Mouse (Mus musculus): ENCODE measurements around the gene A4gnt. TPM values are rescaled to one million over a fixed set of nuclear protein-coding genes. Genes with fewer than 3 reads are reported as not detected.

Gene A4gnt
- total and polyA plus RNA-seq, 3 experiments, result 0.16 TPM; not detected in 2

DNA sequence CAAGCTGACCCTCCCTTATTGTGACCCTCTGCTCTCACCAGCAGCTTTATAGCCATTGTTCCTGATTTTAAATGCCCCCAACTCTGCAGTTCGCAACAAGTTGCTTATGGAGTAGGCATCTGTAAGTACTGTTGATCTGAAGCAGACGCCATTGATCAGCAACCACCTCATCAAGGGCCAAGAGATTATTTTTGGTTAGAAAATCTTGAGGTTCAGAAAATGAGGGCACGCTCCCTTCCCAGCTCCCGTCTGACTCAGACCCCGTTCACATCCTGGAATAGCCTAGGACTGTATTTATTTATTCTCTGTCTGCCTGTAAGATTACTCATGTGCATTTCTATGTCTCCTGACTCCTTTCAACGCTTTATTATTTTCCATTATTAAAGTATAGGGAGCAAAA, 33.1 kb downstream of the A4gnt start:
- Histone ChIP-seq H3K27me3 (ENCODE audit: insufficient read depth, low read length) (0 out of 2 replicates have a peak, but pooled peaks cover 3% of the 10 kb centered on the region), H3K4me1 (ENCODE audit: insufficient read depth, low read depth, low read length) (no peaks in the 10 kb centered on the region), H3K36me3 (replicated peaks) (no peaks in the 10 kb centered on the region), H3K9me3 (replicated peaks) (no peaks in the 10 kb centered on the region), H3K4me3 (ENCODE audit: low read depth, low read length) (no peak overlapping the region)
- no peak for ATAC-seq (ENCODE audit: extremely low read depth, insufficient number of reproducible peaks, low FRiP score, poor library complexity, severe bottlenecking)
- TF ChIP-seq GATA2 (IDR thresholded peaks at IDR 0.05; ENCODE audit: borderline replicate concordance, low read depth, low read length) (no peak), TAL1 (conservative IDR thresholded peaks at IDR 0.05; ENCODE audit: low read depth, low read length) (no peak), POLR2AphosphoS5 (IDR thresholded peaks at IDR 0.05; ENCODE audit: insufficient replicate concordance, low read depth, low read length) (no peak), GATA1 (IDR thresholded peaks at IDR 0.05; ENCODE audit: borderline replicate concordance, low read length) (no peak), CTCF (IDR thresholded peaks at IDR 0.05; ENCODE audit: low read depth, low read length) (no peak)
- no peak for DNase-seq (ENCODE audit: low spot score)

DNA sequence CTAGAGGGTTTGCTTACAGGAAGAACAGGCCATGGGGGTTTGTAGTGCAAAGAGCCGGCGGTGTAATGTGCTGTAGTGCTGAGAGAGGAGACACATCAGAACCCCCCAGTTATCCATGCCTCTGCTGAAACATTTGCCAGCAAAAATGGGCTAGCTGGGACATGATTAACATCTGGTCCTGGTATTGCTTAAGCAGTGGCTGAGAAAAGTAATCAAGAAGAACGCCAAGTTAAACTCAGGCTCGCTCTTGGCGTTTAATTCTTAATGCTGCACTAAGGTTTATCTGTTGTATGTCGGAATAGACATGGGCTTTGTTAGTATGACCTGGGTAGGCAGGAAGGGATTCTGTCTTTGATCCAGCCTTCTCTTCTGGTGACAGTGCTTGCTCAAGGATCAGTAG, 33.8 kb downstream of the A4gnt start:
- H3K9me3 ChIP-seq (replicated peaks), result no peaks in the 10 kb centered on the region
- DNase-seq (ENCODE audit: low spot score) (no peak), ATAC-seq (ENCODE audit: extremely low read depth, insufficient number of reproducible peaks, low FRiP score, poor library complexity, severe bottlenecking) (no peak)
- H3K4me3 ChIP-seq (ENCODE audit: low read depth, low read length), result no peak overlapping the region
- H3K27me3 ChIP-seq (ENCODE audit: insufficient read depth, low read length), result 0 out of 2 replicates have a peak, but pooled peaks cover 3% of the 10 kb centered on the region
- TF ChIP-seq GATA2 (IDR thresholded peaks at IDR 0.05; ENCODE audit: borderline replicate concordance, low read depth, low read length), result no peak
- no peak for TF ChIP-seq GATA1 (IDR thresholded peaks at IDR 0.05; ENCODE audit: borderline replicate concordance, low read length)
- no peak for TF ChIP-seq POLR2AphosphoS5 (IDR thresholded peaks at IDR 0.05; ENCODE audit: insufficient replicate concordance, low read depth, low read length)
- TF ChIP-seq CTCF (IDR thresholded peaks at IDR 0.05; ENCODE audit: low read depth, low read length), result no peak
- no peak for TF ChIP-seq TAL1 (conservative IDR thresholded peaks at IDR 0.05; ENCODE audit: low read depth, low read length)
- no peaks in the 10 kb centered on the region for H3K4me1 ChIP-seq (ENCODE audit: insufficient read depth, low read depth, low read length)
- H3K36me3 ChIP-seq (replicated peaks), result no peaks in the 10 kb centered on the region

DNA sequence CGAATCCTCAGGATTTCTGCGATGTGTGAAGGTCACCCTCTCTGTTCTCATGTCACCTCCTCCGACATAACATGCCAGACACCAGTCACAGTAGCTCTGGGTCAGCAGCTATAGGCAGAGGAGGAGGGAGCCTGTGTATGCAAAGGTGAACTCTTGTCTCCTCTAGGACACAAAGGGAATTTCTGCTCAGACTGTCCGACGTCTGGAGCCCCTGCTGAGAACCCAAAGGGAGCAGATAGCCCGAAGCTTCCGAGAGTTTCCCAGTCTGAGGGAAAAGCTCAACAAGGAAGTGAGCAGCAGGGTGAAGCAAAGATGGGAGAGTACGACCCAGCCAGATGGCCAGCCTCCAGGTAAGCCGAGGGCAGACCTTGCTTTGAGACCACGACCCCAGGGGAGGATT, 48.5 kb downstream of the A4gnt start:
- TF ChIP-seq GATA1 (IDR thresholded peaks at IDR 0.05; ENCODE audit: borderline replicate concordance, low read length) (no peak), GATA2 (IDR thresholded peaks at IDR 0.05; ENCODE audit: borderline replicate concordance, low read depth, low read length) (no peak), CTCF (IDR thresholded peaks at IDR 0.05; ENCODE audit: low read depth, low read length) (no peak), TAL1 (conservative IDR thresholded peaks at IDR 0.05; ENCODE audit: low read depth, low read length) (no peak), POLR2AphosphoS5 (IDR thresholded peaks at IDR 0.05; ENCODE audit: insufficient replicate concordance, low read depth, low read length) (no peak)
- no peaks in the 10 kb centered on the region for H3K9me3 ChIP-seq (replicated peaks)
- no peak for DNase-seq (ENCODE audit: low spot score)
- no peaks in the 10 kb centered on the region for H3K4me1 ChIP-seq (ENCODE audit: insufficient read depth, low read depth, low read length)
- H3K36me3 ChIP-seq (replicated peaks), result no peaks in the 10 kb centered on the region
- H3K4me3 ChIP-seq (ENCODE audit: low read depth, low read length), result no peak overlapping the region
- peaks cover 2% of the 10 kb centered on the region; the same call in 1 of the 2 replicates for H3K27me3 ChIP-seq (ENCODE audit: insufficient read depth, low read length)
- no peak for ATAC-seq (ENCODE audit: extremely low read depth, insufficient number of reproducible peaks, low FRiP score, poor library complexity, severe bottlenecking)

DNA sequence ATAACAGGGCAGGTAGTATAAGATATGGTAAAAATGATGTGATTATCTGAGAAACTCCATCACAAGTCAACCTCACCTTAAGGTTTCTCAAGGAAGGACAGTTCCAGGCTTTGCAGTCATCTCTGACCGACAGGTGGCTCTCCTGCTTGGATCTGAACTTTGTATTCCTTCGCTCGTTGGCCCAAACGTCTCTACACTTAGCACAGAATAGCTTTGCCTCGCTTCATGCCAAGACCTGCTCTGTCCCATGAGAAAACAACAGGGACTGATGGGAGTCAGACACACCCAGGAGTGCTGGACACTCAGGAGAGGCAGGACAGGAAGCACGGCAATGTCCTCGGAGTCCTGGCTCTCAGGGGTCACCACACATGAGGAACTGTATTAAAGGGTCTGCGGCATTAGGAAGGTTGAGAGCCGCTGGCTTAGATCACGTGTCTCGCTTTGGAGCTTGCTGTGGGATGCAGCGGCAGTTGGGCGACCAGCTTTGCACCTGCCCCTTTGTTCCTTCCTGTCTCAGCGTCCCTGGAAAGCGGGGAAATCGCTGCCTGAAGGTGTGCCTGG, 49.4 kb downstream of the A4gnt start:
- ATAC-seq (ENCODE audit: extremely low read depth, insufficient number of reproducible peaks, low FRiP score, poor library complexity, severe bottlenecking) (no peak), DNase-seq (ENCODE audit: low spot score) (no peak)
- Histone ChIP-seq H3K4me1 (ENCODE audit: insufficient read depth, low read depth, low read length) (no peaks in the 10 kb centered on the region), H3K9me3 (replicated peaks) (no peaks in the 10 kb centered on the region), H3K27me3 (ENCODE audit: insufficient read depth, low read length) (peaks cover 2% of the 10 kb centered on the region; the same call in 1 of the 2 replicates), H3K4me3 (ENCODE audit: low read depth, low read length) (no peak overlapping the region), H3K36me3 (replicated peaks) (no peaks in the 10 kb centered on the region)
- TF ChIP-seq POLR2AphosphoS5 (IDR thresholded peaks at IDR 0.05; ENCODE audit: insufficient replicate concordance, low read depth, low read length), result no peak
- no peak for TF ChIP-seq GATA2 (IDR thresholded peaks at IDR 0.05; ENCODE audit: borderline replicate concordance, low read depth, low read length)
- no peak for TF ChIP-seq CTCF (IDR thresholded peaks at IDR 0.05; ENCODE audit: low read depth, low read length)
- no peak for TF ChIP-seq TAL1 (conservative IDR thresholded peaks at IDR 0.05; ENCODE audit: low read depth, low read length)
- TF ChIP-seq GATA1 (IDR thresholded peaks at IDR 0.05; ENCODE audit: borderline replicate concordance, low read length), result no peak

DNA sequence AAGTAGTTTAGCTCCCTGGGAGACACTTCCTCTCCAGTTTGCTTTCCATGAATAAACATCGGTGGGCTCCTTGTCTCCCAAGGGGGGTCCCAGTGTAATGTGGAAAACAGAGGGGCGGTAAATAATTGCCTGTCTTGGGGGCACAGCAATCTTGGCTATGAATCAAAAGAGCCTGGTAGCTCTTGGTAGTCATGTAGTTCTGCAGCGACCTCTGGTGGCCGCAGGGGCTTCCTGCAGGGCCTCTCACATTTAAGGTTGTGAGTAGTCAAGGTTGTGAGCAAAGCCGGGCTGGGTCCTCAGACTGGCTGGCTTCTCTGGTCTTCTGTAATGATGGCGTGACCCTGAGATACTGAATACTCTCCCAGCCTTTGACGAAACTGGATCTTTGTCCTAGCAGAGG, 50.1 kb downstream of the A4gnt start:
- TF ChIP-seq GATA2 (IDR thresholded peaks at IDR 0.05; ENCODE audit: borderline replicate concordance, low read depth, low read length), result no peak
- TF ChIP-seq TAL1 (conservative IDR thresholded peaks at IDR 0.05; ENCODE audit: low read depth, low read length), result no peak
- TF ChIP-seq CTCF (IDR thresholded peaks at IDR 0.05; ENCODE audit: low read depth, low read length), result peak; percentile 92
- TF ChIP-seq POLR2AphosphoS5 (IDR thresholded peaks at IDR 0.05; ENCODE audit: insufficient replicate concordance, low read depth, low read length), result no peak
- no peak for TF ChIP-seq GATA1 (IDR thresholded peaks at IDR 0.05; ENCODE audit: borderline replicate concordance, low read length)
- Histone ChIP-seq H3K9me3 (replicated peaks) (no peaks in the 10 kb centered on the region), H3K27me3 (ENCODE audit: insufficient read depth, low read length) (peaks cover 2% of the 10 kb centered on the region; the same call in 1 of the 2 replicates), H3K4me3 (ENCODE audit: low read depth, low read length) (no peak overlapping the region), H3K4me1 (ENCODE audit: insufficient read depth, low read depth, low read length) (no peaks in the 10 kb centered on the region), H3K36me3 (replicated peaks) (no peaks in the 10 kb centered on the region)
- peak; percentile 49 for DNase-seq (ENCODE audit: low spot score)
- peak; percentile 34; the same call in 1 of the 2 replicates for ATAC-seq (ENCODE audit: extremely low read depth, insufficient number of reproducible peaks, low FRiP score, poor library complexity, severe bottlenecking)

DNA sequence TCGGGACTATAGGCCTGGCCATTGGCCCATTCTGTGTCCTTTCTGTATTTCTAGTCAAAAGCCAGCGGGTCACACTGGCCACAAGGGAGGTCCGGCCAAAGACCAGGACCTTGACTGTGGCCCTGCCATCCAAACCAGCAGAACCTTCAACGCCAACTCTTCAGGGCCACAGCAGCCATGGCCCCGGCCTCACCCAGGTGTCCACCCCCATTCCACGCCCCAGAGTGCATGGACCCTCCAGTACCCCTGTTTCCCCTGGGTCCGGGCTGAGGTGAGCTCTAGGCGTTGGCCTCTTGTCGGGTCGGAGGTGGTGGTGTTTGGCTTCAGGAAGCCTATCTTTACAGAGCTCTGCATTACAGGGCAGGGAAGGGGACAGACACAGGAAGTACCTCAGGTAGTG, 50.6 kb downstream of the A4gnt start:
- H3K9me3 ChIP-seq (replicated peaks), result no peaks in the 10 kb centered on the region
- no peaks in the 10 kb centered on the region for H3K4me1 ChIP-seq (ENCODE audit: insufficient read depth, low read depth, low read length)
- H3K27me3 ChIP-seq (ENCODE audit: insufficient read depth, low read length), result peaks cover 2% of the 10 kb centered on the region; the same call in 1 of the 2 replicates
- no peaks in the 10 kb centered on the region for H3K36me3 ChIP-seq (replicated peaks)
- ATAC-seq (ENCODE audit: extremely low read depth, insufficient number of reproducible peaks, low FRiP score, poor library complexity, severe bottlenecking) (no peak), DNase-seq (ENCODE audit: low spot score) (no peak)
- TF ChIP-seq CTCF (IDR thresholded peaks at IDR 0.05; ENCODE audit: low read depth, low read length) (no peak), POLR2AphosphoS5 (IDR thresholded peaks at IDR 0.05; ENCODE audit: insufficient replicate concordance, low read depth, low read length) (no peak), TAL1 (conservative IDR thresholded peaks at IDR 0.05; ENCODE audit: low read depth, low read length) (no peak), GATA1 (IDR thresholded peaks at IDR 0.05; ENCODE audit: borderline replicate concordance, low read length) (no peak), GATA2 (IDR thresholded peaks at IDR 0.05; ENCODE audit: borderline replicate concordance, low read depth, low read length) (no peak)
- H3K4me3 ChIP-seq (ENCODE audit: low read depth, low read length), result no peak overlapping the region
